Mouse (Mus musculus): ENCODE data around the gene Gpr18. TPM values are rescaled to one million over a fixed set of nuclear protein-coding genes. Genes with fewer than 3 reads are reported as not detected.

Gene Gpr18
- polyA plus RNA-seq, 1 experiment from 2014 or later: not detected

DNA sequence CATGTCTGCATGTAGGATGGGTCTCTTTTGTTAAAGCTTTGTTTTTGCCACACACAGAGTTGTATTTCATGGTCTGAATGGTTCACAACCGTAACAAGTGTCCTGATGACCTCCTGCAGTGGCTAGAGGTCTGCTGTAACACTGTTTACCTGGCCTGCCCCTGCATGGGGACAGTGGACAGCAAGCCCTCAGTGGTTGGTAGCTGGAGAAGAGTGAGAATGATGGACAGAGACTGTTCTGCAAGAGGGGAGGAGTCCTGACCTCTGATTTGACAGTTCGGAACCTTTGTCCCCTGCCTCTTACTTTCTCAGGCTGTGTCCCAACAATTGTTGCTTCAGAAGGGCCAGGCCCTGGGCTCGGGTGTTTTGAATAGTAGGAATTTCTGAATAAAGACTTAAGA lies 2.7 kb upstream of the Gpr18 start:
- 63% methylated on average over 3 of the region's 3 CpGs for WGBS

GRCm38 (mm10) chr14:121916311-121917094 lies 922 bp upstream of the Gpr18 start:
- ATAC-seq (ENCODE audit: low FRiP score) (no peak), DNase-seq (ENCODE audit: low spot score) (no peak)
- H3K27me3 ChIP-seq (ENCODE audit: control insufficient read depth, insufficient read depth, low read length): no peaks in the 10 kb centered on the region
- H3K4me3 ChIP-seq (replicated peaks; ENCODE audit: low read length): no peak overlapping the region
- no peak overlapping the region for H3K27ac ChIP-seq
- no peaks in the 10 kb centered on the region for H3K4me1 ChIP-seq (replicated peaks; ENCODE audit: control insufficient read depth, insufficient read depth, low read length)
- H3K4me2 ChIP-seq (replicated peaks): no peak overlapping the region
- 92% methylated on average over 6 of the region's 6 CpGs for whole genome bisulfite sequencing
- no peak overlapping the region for H3K9ac ChIP-seq
- H3K36me3 ChIP-seq (replicated peaks; ENCODE audit: control insufficient read depth, insufficient read depth): peaks cover 30% of the 10 kb centered on the region
- H3K9me3 ChIP-seq (ENCODE audit: control insufficient read depth, low read length): no peaks in the 10 kb centered on the region

More for the DNA sequence above, 2.7 kb upstream of the Gpr18 start:
- Histone ChIP-seq H3K4me1 (replicated peaks; ENCODE audit: control insufficient read depth, insufficient read depth, low read length) (no peaks in the 10 kb centered on the region), H3K9me3 (ENCODE audit: control insufficient read depth, low read length) (no peaks in the 10 kb centered on the region), H3K27ac (no peak overlapping the region), H3K27me3 (ENCODE audit: control insufficient read depth, insufficient read depth, low read length) (no peaks in the 10 kb centered on the region), H3K4me3 (replicated peaks; ENCODE audit: low read length) (no peak overlapping the region), H3K4me2 (replicated peaks) (no peak overlapping the region), H3K36me3 (replicated peaks; ENCODE audit: control insufficient read depth, insufficient read depth) (peaks cover 20% of the 10 kb centered on the region), H3K9ac (no peak overlapping the region)
- DNase-seq (ENCODE audit: low spot score): no peak
- no peak for ATAC-seq (ENCODE audit: low FRiP score)

- 90% methylated on average over 5 of the region's 5 CpGs for WGBS
Observed at GRCm38 (mm10) chr14:121915143-121915542, 438 bp downstream of the Gpr18 start.

GRCm38 (mm10) chr14:121912501-121912900 lies 3.1 kb downstream of the Gpr18 start:
- DNase-seq (ENCODE audit: low spot score) (no peak), ATAC-seq (ENCODE audit: low FRiP score) (no peak)
- Histone ChIP-seq H3K4me2 (replicated peaks) (no peak overlapping the region), H3K36me3 (replicated peaks; ENCODE audit: control insufficient read depth, insufficient read depth) (peaks cover 64% of the 10 kb centered on the region), H3K9me3 (ENCODE audit: control insufficient read depth, low read length) (no peaks in the 10 kb centered on the region), H3K27me3 (ENCODE audit: control insufficient read depth, insufficient read depth, low read length) (no peaks in the 10 kb centered on the region), H3K27ac (no peak overlapping the region), H3K4me1 (replicated peaks; ENCODE audit: control insufficient read depth, insufficient read depth, low read length) (no peaks in the 10 kb centered on the region), H3K4me3 (replicated peaks; ENCODE audit: low read length) (no peak overlapping the region), H3K9ac (no peak overlapping the region)
- WGBS: 94% methylated on average over 7 of the region's 7 CpGs

More at GRCm38 (mm10) chr14:121915143-121915542, 438 bp downstream of the Gpr18 start:
- Histone ChIP-seq H3K27me3 (ENCODE audit: control insufficient read depth, insufficient read depth, low read length) (no peaks in the 10 kb centered on the region), H3K4me2 (replicated peaks) (no peak overlapping the region), H3K36me3 (replicated peaks; ENCODE audit: control insufficient read depth, insufficient read depth) (peaks cover 41% of the 10 kb centered on the region), H3K27ac (no peak overlapping the region), H3K4me3 (replicated peaks; ENCODE audit: low read length) (no peak overlapping the region), H3K4me1 (replicated peaks; ENCODE audit: control insufficient read depth, insufficient read depth, low read length) (no peaks in the 10 kb centered on the region), H3K9me3 (ENCODE audit: control insufficient read depth, low read length) (no peaks in the 10 kb centered on the region), H3K9ac (no peak overlapping the region)
- no peak for DNase-seq (ENCODE audit: low spot score)
- ATAC-seq (ENCODE audit: low FRiP score): no peak

DNA sequence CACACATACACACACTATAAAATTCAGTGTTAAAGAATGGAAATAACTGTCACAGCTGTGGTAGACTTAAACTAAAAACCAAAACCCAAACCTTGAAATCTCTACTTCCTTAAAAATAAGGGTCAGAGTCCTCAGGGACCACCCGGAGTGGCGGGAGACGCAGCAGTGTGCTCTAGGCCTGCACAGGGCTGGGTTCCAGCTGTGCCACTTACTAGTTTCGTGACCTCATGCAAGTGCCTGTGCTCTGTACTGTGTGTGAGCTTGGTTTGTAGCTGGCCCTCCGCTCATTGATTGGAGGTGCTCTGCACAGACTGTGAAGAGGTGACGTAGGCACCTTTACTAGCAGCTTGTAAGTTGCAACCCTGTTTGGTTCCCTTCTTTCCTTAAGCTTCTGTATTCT lies 5.7 kb downstream of the Gpr18 start:
- H3K27me3 ChIP-seq (ENCODE audit: control insufficient read depth, insufficient read depth, low read length): no peaks in the 10 kb centered on the region
- no peak overlapping the region for H3K9ac ChIP-seq
- DNase-seq (ENCODE audit: low spot score) (no peak), ATAC-seq (ENCODE audit: low FRiP score) (no peak)
- no peaks in the 10 kb centered on the region for H3K9me3 ChIP-seq (ENCODE audit: control insufficient read depth, low read length)
- H3K27ac ChIP-seq: no peak overlapping the region
- H3K36me3 ChIP-seq (replicated peaks; ENCODE audit: control insufficient read depth, insufficient read depth): peaks cover 59% of the 10 kb centered on the region
- H3K4me2 ChIP-seq (replicated peaks): no peak overlapping the region
- H3K4me1 ChIP-seq (replicated peaks; ENCODE audit: control insufficient read depth, insufficient read depth, low read length): no peaks in the 10 kb centered on the region
- WGBS: 92% methylated on average over 6 of the region's 6 CpGs
- H3K4me3 ChIP-seq (replicated peaks; ENCODE audit: low read length): no peak overlapping the region

DNA sequence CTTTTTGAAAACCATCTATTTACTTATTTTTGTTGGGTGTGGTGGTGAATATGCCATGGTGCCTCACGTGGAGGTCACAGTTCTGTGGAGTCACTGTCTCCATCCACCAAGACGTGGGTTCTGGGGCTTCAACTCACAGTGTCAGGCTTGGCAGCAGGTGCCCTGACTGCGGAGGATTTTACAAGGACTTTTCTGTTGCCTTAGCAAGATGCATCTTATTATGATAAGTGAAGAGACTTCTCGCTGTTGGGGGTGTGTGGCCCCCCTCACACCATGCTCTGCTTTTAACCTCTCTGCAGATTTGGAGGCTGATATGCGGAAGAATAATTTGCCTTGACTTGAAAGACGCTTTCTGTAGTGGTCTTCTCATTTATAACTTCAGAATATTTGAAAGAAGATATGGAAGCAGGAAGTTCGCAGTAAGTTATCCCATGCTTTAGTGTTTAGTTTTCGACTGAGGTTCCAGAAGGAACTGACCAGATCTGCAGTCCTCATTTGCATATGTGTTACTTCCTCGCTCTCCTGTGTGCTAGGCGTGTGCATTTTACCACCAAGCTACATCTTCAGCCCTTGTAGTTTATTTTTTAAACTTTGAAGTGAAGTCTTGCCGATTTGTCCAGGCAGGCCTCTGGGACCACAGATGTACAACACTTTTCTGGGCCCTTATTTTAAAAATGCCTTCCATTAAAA lies 8.4 kb downstream of the Gpr18 start:
- H3K27ac ChIP-seq: no peak overlapping the region
- peaks cover 54% of the 10 kb centered on the region for H3K36me3 ChIP-seq (replicated peaks; ENCODE audit: control insufficient read depth, insufficient read depth)
- no peaks in the 10 kb centered on the region for H3K9me3 ChIP-seq (ENCODE audit: control insufficient read depth, low read length)
- ATAC-seq (ENCODE audit: low FRiP score) (no peak), DNase-seq (ENCODE audit: low spot score) (no peak)
- no peak overlapping the region for H3K4me2 ChIP-seq (replicated peaks)
- H3K27me3 ChIP-seq (ENCODE audit: control insufficient read depth, insufficient read depth, low read length): no peaks in the 10 kb centered on the region
- no peak overlapping the region for H3K9ac ChIP-seq
- WGBS: 92% methylated on average over 11 of the region's 11 CpGs
- H3K4me1 ChIP-seq (replicated peaks; ENCODE audit: control insufficient read depth, insufficient read depth, low read length): no peaks in the 10 kb centered on the region
- no peak overlapping the region for H3K4me3 ChIP-seq (replicated peaks; ENCODE audit: low read length)

DNA sequence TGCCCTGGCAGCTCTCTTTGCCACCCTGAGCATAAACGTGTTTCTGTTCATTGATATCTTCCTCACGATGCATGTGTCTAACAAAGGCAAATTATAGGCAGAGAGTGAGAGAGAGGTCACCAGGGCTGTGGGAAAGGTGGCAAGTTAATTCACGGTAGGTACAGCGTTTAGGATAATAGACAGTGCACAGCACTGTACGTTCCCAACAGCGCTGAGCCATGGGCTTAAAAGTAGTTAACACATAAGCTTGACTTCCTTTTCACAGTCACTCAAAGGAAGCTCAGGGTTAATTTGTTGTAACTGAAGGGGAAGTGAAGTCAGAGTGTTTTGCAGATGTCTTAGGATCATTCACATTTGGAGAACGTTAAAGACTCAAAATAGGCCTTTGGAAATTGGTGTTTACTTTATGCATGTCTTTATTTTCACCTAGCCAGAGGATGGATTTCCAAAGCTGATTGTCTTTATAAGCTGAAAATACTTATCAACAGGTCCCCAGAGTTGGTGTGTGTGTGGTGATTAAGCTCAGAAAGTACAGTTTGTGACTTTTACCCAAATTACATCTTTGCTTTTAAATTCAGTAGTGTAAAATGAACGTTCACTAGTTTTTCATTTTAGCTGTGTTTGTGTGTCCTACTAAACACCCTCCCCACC lies 9.1 kb downstream of the Gpr18 start:
- H3K4me3 ChIP-seq (replicated peaks; ENCODE audit: low read length): no peak overlapping the region
- peaks cover 48% of the 10 kb centered on the region for H3K36me3 ChIP-seq (replicated peaks; ENCODE audit: control insufficient read depth, insufficient read depth)
- no peak overlapping the region for H3K4me2 ChIP-seq (replicated peaks)
- H3K9ac ChIP-seq: no peak overlapping the region
- H3K27ac ChIP-seq: no peak overlapping the region
- 88% methylated on average over 8 of the region's 8 CpGs for WGBS
- H3K27me3 ChIP-seq (ENCODE audit: control insufficient read depth, insufficient read depth, low read length): no peaks in the 10 kb centered on the region
- ATAC-seq (ENCODE audit: low FRiP score) (no peak), DNase-seq (ENCODE audit: low spot score) (no peak)
- H3K4me1 ChIP-seq (replicated peaks; ENCODE audit: control insufficient read depth, insufficient read depth, low read length): no peaks in the 10 kb centered on the region
- H3K9me3 ChIP-seq (ENCODE audit: control insufficient read depth, low read length): no peaks in the 10 kb centered on the region

DNA sequence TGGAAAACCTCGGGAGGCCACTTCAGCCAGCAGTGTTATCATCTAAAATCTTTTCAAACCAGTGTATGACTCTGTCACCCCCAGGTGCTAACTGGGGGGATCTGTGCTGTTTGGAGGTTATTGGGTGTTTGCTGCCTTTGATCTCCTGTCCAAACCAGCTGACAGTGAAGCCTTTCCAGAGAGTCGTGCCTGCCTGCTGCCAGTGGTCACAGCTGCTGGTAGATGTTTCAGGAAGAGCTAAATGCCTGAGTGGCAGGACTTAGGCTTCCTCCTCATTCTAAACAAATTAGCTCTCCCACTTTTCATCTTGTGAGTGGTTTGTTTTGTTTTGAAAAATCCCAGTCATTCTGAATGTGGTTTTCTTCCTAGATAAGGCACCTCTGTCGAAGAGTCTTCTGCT lies 10.8 kb downstream of the Gpr18 start:
- Histone ChIP-seq H3K4me3 (replicated peaks; ENCODE audit: low read length) (no peak overlapping the region), H3K4me2 (replicated peaks) (no peak overlapping the region), H3K9me3 (ENCODE audit: control insufficient read depth, low read length) (no peaks in the 10 kb centered on the region), H3K27me3 (ENCODE audit: control insufficient read depth, insufficient read depth, low read length) (no peaks in the 10 kb centered on the region), H3K9ac (no peak overlapping the region), H3K36me3 (replicated peaks; ENCODE audit: control insufficient read depth, insufficient read depth) (peaks cover 34% of the 10 kb centered on the region), H3K4me1 (replicated peaks; ENCODE audit: control insufficient read depth, insufficient read depth, low read length) (no peaks in the 10 kb centered on the region), H3K27ac (no peak overlapping the region)
- 75% methylated on average over 3 of the region's 3 CpGs for WGBS
- ATAC-seq (ENCODE audit: low FRiP score) (no peak), DNase-seq (ENCODE audit: low spot score) (no peak)

GRCm38 (mm10) chr14:121903381-121903876 lies 12.2 kb downstream of the Gpr18 start:
- Histone ChIP-seq H3K27me3 (ENCODE audit: control insufficient read depth, insufficient read depth, low read length) (no peaks in the 10 kb centered on the region), H3K27ac (no peak overlapping the region), H3K4me1 (replicated peaks; ENCODE audit: control insufficient read depth, insufficient read depth, low read length) (no peaks in the 10 kb centered on the region), H3K4me2 (replicated peaks) (no peak overlapping the region), H3K9me3 (ENCODE audit: control insufficient read depth, low read length) (no peaks in the 10 kb centered on the region), H3K9ac (no peak overlapping the region), H3K36me3 (replicated peaks; ENCODE audit: control insufficient read depth, insufficient read depth) (peaks cover 22% of the 10 kb centered on the region), H3K4me3 (replicated peaks; ENCODE audit: low read length) (no peak overlapping the region)
- no peak for ATAC-seq (ENCODE audit: low FRiP score)
- DNase-seq (ENCODE audit: low spot score): no peak
- 93% methylated on average over 7 of the region's 7 CpGs for WGBS
